Mouse (Mus musculus): ENCODE results near the gene Tbc1d5. TPM values are rescaled to one million over a fixed set of nuclear protein-coding genes. Genes with fewer than 3 reads are reported as not detected.
A peak's percentile ranks its signal among the peaks of the same experiment; 100 is the strongest.
"Not testable (repeated sequence)": the region's sequence is repeated elsewhere in the genome, so short reads cannot be mapped to it uniquely, and the experiment has no call there.

Tbc1d5 gene
- total RNA-seq, 2 experiments from 2014 or later, result 24.9 to 27.8 TPM

GRCm38 (mm10) chr17:50741386-50741785 is 437.8 kb downstream of the Tbc1d5 start:
- no peak for DNase-seq

- DNase-seq, result no peak
Observed at GRCm38 (mm10) chr17:50740804-50741203, 438.3 kb downstream of the Tbc1d5 start.

GRCm38 (mm10) chr17:50738476-50738875 is 440.7 kb downstream of the Tbc1d5 start:
- no peak for DNase-seq

GRCm38 (mm10) chr17:50737068-50737467 is 442.1 kb downstream of the Tbc1d5 start:
- DNase-seq, result no peak

- DNase-seq, result peak in 1 of 2 experiments; percentile 29
Observed at GRCm38 (mm10) chr17:50735955-50736533, 443.1 kb downstream of the Tbc1d5 start.

- no peak for DNase-seq
Observed at GRCm38 (mm10) chr17:50735382-50735954, 443.7 kb downstream of the Tbc1d5 start.

GRCm38 (mm10) chr17:50734781-50735180 is 444.4 kb downstream of the Tbc1d5 start:
- no peak for DNase-seq

- no peak for DNase-seq
Observed at GRCm38 (mm10) chr17:50733390-50733789, 445.8 kb downstream of the Tbc1d5 start.

- DNase-seq, result no peak
Observed at GRCm38 (mm10) chr17:50731876-50732275, 447.3 kb downstream of the Tbc1d5 start.

GRCm38 (mm10) chr17:50730896-50731295 is 448.3 kb downstream of the Tbc1d5 start:
- no peak for DNase-seq

- DNase-seq, result no peak
Observed at GRCm38 (mm10) chr17:50729577-50729976, 449.6 kb downstream of the Tbc1d5 start.

GRCm38 (mm10) chr17:50729031-50729430 is 450.1 kb downstream of the Tbc1d5 start:
- no peak for DNase-seq

GRCm38 (mm10) chr17:50726265-50726664 is 452.9 kb downstream of the Tbc1d5 start:
- DNase-seq, result no peak

- DNase-seq, result no peak
Observed at GRCm38 (mm10) chr17:50724376-50724775, 454.8 kb downstream of the Tbc1d5 start.

GRCm38 (mm10) chr17:50717586-50717985 is 461.6 kb downstream of the Tbc1d5 start:
- DNase-seq, result no peak

- no peak for DNase-seq
Observed at GRCm38 (mm10) chr17:50710497-50711222, 468.5 kb downstream of the Tbc1d5 start.

- not testable (repeated sequence) for DNase-seq
Observed at GRCm38 (mm10) chr17:50698410-50698809, 480.7 kb downstream of the Tbc1d5 start.

GRCm38 (mm10) chr17:50688135-50688534 is 491.0 kb downstream of the Tbc1d5 start:
- DNase-seq, result no peak

- DNase-seq, result no peak
Observed at GRCm38 (mm10) chr17:50687670-50688069, 491.5 kb downstream of the Tbc1d5 start.

- DNase-seq, result no peak
Observed at GRCm38 (mm10) chr17:50684960-50685645, 494.0 kb downstream of the Tbc1d5 start.

Data from layer of hippocampus, postnatal 36 days (tissue).